8 mouse cellular contexts compared by ENCODE assay signal in the genomic region with DNA sequence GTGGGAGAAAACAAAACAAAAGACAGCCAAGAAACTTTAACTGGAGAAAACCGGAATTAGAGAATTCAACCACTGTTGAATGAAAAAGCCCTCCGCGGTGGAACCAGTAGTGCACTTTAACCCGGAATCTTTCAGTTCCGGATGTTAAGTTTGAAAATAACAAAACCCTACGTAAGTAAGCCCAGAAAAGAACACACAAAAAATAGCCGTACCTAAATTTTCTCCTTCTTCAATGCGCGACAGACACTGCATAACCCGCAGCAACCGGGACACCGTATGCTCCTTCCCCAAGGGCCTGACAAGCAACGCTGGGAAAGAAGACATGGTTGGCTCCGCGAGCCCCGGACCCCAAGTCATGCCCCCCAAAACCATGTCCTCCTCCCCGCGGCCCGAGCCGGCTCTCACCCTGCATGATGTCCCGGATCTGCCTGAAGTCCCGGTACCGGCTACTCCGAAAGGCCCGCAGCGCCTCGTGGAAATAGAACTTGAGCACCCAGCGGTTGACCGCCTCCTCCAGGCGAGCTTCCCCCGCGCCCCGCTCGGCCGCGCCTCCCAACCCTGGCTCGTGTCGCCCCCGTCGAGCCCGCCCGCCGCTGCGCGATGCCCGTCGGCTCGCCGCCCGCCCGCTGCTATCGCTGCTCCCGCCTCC. TPM values are rescaled to one million over a fixed set of nuclear protein-coding genes. Genes with fewer than 3 reads are reported as not detected.
DNase-seq lines count a peak whose midpoint lies in the region; ATAC-seq and TF ChIP-seq lines count a peak whose summit lies in the region.

No protein-coding gene starts in this region.

- peak; percentile 29; the same call in 1 of the 2 replicates for ATAC-seq in kidney, postnatal 0 days (replicated peaks; ENCODE audit: low FRiP score, low read depth)
- ATAC-seq in erythroid progenitor cell, adult 5-6 weeks (replicated peaks; ENCODE audit: low FRiP score, poor library complexity, severe bottlenecking) = peak; percentile 31
- ATAC-seq in limb, embryonic 14.5 days (ENCODE audit: low FRiP score, low read depth) = peak; percentile 71

- peaks cover 34% of the 10 kb centered on the region for H3K79me2 ChIP-seq in MEL (ENCODE audit: control insufficient read depth, insufficient read depth, low read length, poor library complexity)

- peak overlapping the region; percentile 70 for H3K4me3 ChIP-seq in kidney, postnatal 0 days (replicated peaks; ENCODE audit: low read depth, low read length)
- H3K4me3 ChIP-seq in MEL (ENCODE audit: control insufficient read depth in 1 of 2, insufficient read depth in 1 of 2, low read depth in 2 of 2, low read length in 2 of 2) = peak overlapping the region; percentile 92 to 97
- peak overlapping the region; percentile 92 for H3K4me3 ChIP-seq in limb, embryonic 14.5 days (replicated peaks; ENCODE audit: low read length)
- peak overlapping the region; percentile 90 for H3K4me3 ChIP-seq in small intestine, adult 2 months (ENCODE audit: low read depth, low read length)

- H3K36me3 ChIP-seq in kidney, postnatal 0 days (ENCODE audit: insufficient read depth, low read length) = peaks cover 13% of the 10 kb centered on the region; the same call in 1 of the 2 replicates
- H3K36me3 ChIP-seq in MEL (ENCODE audit: control insufficient read depth in 1 of 2, insufficient read depth in 2 of 2, low read length in 2 of 2) = peaks cover 4 to 10% of the 10 kb centered on the region in 2 experiments
- H3K36me3 ChIP-seq in limb, embryonic 14.5 days (ENCODE audit: control insufficient read depth, insufficient read depth, low read length) = peaks cover 32% of the 10 kb centered on the region
- peaks cover 10% of the 10 kb centered on the region for H3K36me3 ChIP-seq in small intestine, adult 2 months (ENCODE audit: control insufficient read depth, insufficient read depth, low read length)

- DNase-seq in kidney, postnatal 0 days (ENCODE audit: low spot score) = peak; percentile 54
- DNase-seq in kidney, postnatal 14 days = no peak
- peak; percentile 77 for DNase-seq in MEL (ENCODE audit: low read depth, low spot score)
- peak; percentile 58 for DNase-seq in limb, embryonic 14.5 days (ENCODE audit: low spot score)
- DNase-seq in gastrocnemius, adult 8-10 months (ENCODE audit: low spot score in 2 of 2) = no peak
- no peak for DNase-seq in urinary bladder, adult 2 months (ENCODE audit: low spot score)

- H3K27me3 ChIP-seq in kidney, postnatal 0 days (ENCODE audit: insufficient read depth, low read length) = no peaks in the 10 kb centered on the region
- no peaks in the 10 kb centered on the region for H3K27me3 ChIP-seq in MEL (ENCODE audit: control insufficient read depth in 1 of 2, insufficient read depth in 2 of 2, low read length in 2 of 2)
- no peaks in the 10 kb centered on the region for H3K27me3 ChIP-seq in limb, embryonic 14.5 days (ENCODE audit: control insufficient read depth, insufficient read depth, low read length)
- H3K27me3 ChIP-seq in small intestine, adult 2 months (ENCODE audit: control insufficient read depth, insufficient read depth, low read length) = no peaks in the 10 kb centered on the region

- peak overlapping the region; percentile 96 for H3K27ac ChIP-seq in kidney, postnatal 0 days
- peak overlapping the region; percentile 92 for H3K27ac ChIP-seq in MEL (ENCODE audit: control insufficient read depth, low read depth, low read length)
- H3K27ac ChIP-seq in limb, embryonic 14.5 days (replicated peaks; ENCODE audit: low read depth, low read length) = peak overlapping the region; percentile 90
- peak overlapping the region; percentile 70 for H3K27ac ChIP-seq in small intestine, adult 2 months (ENCODE audit: insufficient read depth, low read depth, low read length)

- H3K4me2 ChIP-seq in kidney, postnatal 0 days (ENCODE audit: low read length) = peak overlapping the region; percentile 56
- H3K4me2 ChIP-seq in limb, embryonic 14.5 days (replicated peaks; ENCODE audit: low read depth, low read length, severe bottlenecking) = peak overlapping the region; percentile 68

- TF ChIP-seq POLR2A in MEL (IDR thresholded peaks at IDR 0.05; ENCODE audit: control insufficient read depth in 1 of 2, insufficient read depth in 1 of 2, low read depth in 1 of 2, low read length in 2 of 2, poor library complexity in 1 of 2) = peak in 1 of 2 experiments; percentile 52; a peak in 1 of 4 replicates
- TF ChIP-seq POLR2A in limb, embryonic 14.5 days (IDR thresholded peaks at IDR 0.05; ENCODE audit: borderline replicate concordance, extremely low read depth, insufficient read depth, insufficient read length) = no peak
- TF ChIP-seq POLR2A in small intestine, adult 2 months (IDR thresholded peaks at IDR 0.05; ENCODE audit: low read depth, low read length) = no peak

- no peaks in the 10 kb centered on the region; the same call in 1 of the 2 replicates for H3K4me1 ChIP-seq in kidney, postnatal 0 days (replicated peaks; ENCODE audit: insufficient read depth, low read length)
- peaks cover 0 to 8% of the 10 kb centered on the region in 2 experiments; a peak in 2 of 4 replicates for H3K4me1 ChIP-seq in MEL (ENCODE audit: control insufficient read depth in 1 of 2, insufficient read depth in 2 of 2, low read length in 2 of 2)
- peaks cover 5% of the 10 kb centered on the region; the same call in 1 of the 2 replicates for H3K4me1 ChIP-seq in limb, embryonic 14.5 days (ENCODE audit: control insufficient read depth, insufficient read depth, low read length)
- no peaks in the 10 kb centered on the region for H3K4me1 ChIP-seq in small intestine, adult 2 months (ENCODE audit: control insufficient read depth, insufficient read depth, insufficient read length, low read length)

- no peak for TF ChIP-seq RAD21 in MEL (IDR thresholded peaks at IDR 0.05; ENCODE audit: low read depth, low read length)

- under 1% methylated on average over 48 of the region's 53 CpGs for WGBS in kidney, postnatal 0 days
- WGBS in limb, embryonic 14.5 days = under 1% methylated on average over 40 of the region's 53 CpGs
- under 1% methylated on average over 44 of the region's 53 CpGs for WGBS in small intestine, adult 2 months

- H3K9me3 ChIP-seq in kidney, postnatal 0 days (replicated peaks; ENCODE audit: low read length) = no peaks in the 10 kb centered on the region
- H3K9me3 ChIP-seq in MEL (replicated peaks; ENCODE audit: insufficient read depth, low read length) = no peaks in the 10 kb centered on the region
- no peaks in the 10 kb centered on the region for H3K9me3 ChIP-seq in limb, embryonic 14.5 days (ENCODE audit: control insufficient read depth, low read length)

- peak overlapping the region; percentile 89 for H3K9ac ChIP-seq in kidney, postnatal 0 days (ENCODE audit: low read depth, low read length)
- peak overlapping the region; percentile 87 for H3K9ac ChIP-seq in MEL (ENCODE audit: control insufficient read depth, low read depth, low read length, poor library complexity, severe bottlenecking)
- H3K9ac ChIP-seq in limb, embryonic 14.5 days (ENCODE audit: low read depth, low read length, severe bottlenecking) = peak overlapping the region; percentile 89

- TF ChIP-seq CTCF in kidney, postnatal 0 days (IDR thresholded peaks at IDR 0.05; ENCODE audit: low read depth) = no peak
- no peak for TF ChIP-seq CTCF in MEL (IDR thresholded peaks at IDR 0.05 in 2 of 3, conservative IDR thresholded peaks at IDR 0.05 in 1 of 3; ENCODE audit: control insufficient read depth in 1 of 3, insufficient read depth in 1 of 3, low read depth in 2 of 3, low read length in 3 of 3, poor library complexity in 1 of 3, severe bottlenecking in 1 of 3)
- no peak for TF ChIP-seq CTCF in small intestine, adult 2 months (IDR thresholded peaks at IDR 0.05; ENCODE audit: extremely low read depth, insufficient read length, insufficient replicate concordance, low read depth, low read length)

- TF ChIP-seq EP300 in MEL (IDR thresholded peaks at IDR 0.05; ENCODE audit: low read depth in 1 of 2, low read length in 2 of 2) = no peak

RNA-seq across cellular contexts. Expression of a gene that starts 0.5 kb away (rescaled TPM):
- 17.4 and 18.2 TPM in 2 replicates for polyA plus RNA-seq in kidney, postnatal 0 days (2015; fragmentation: Nextera tagmentation; extraction: Ambion mirVana)
- total RNA-seq in MEL (2012; rRNA removed) = 14.1 and 15.0 TPM in 2 replicates
- polyA plus RNA-seq in MEL (2012; ENCODE audit: insufficient read depth in 1 of 2, insufficient read length in 2 of 2, low read depth in 1 of 2, low replicate concordance in 2 of 2, missing spikeins in 1 of 2) = 10 to 100 TPM in 1 of 2 experiments, not detected in 1; 36.7 TPM
- 28.1 and 33.5 TPM in 2 replicates for total RNA-seq in erythroid progenitor cell, adult 5-6 weeks (2015; ENCODE audit: low replicate concordance)
- 22.2 and 30.9 TPM in 2 replicates for total RNA-seq in erythroid progenitor cell, adult 5-6 weeks (2017; ENCODE audit: low replicate concordance)
- polyA plus RNA-seq in limb, embryonic 14.5 days (2012; rRNA removed) = 34.9 and 39.0 TPM in 2 replicates
- polyA plus RNA-seq in limb, embryonic 14.5 days (2014; fragmentation: Nextera tagmentation; extraction: Ambion mirVana) = 15.1 and 18.5 TPM in 2 replicates
- 2.5 and 4.5 TPM in 2 replicates for polyA plus RNA-seq in small intestine, adult 2 months (2012; rRNA removed)
- 10 to 100 TPM; 13.1 to 17.6 (median 14.7) TPM for total RNA-seq in gastrocnemius, adult 8-10 months (2022)
- 18.5 and 22.1 TPM in 2 replicates for polyA plus RNA-seq in urinary bladder, adult 2 months (2012; rRNA removed)

RNA-seq across cellular contexts. Expression of a gene that starts 30.4 kb away (rescaled TPM):
- 52.9 and 55.6 TPM in 2 replicates for polyA plus RNA-seq in kidney, postnatal 0 days (2015; fragmentation: Nextera tagmentation; extraction: Ambion mirVana)
- total RNA-seq in MEL (2012; rRNA removed) = not detected in 2 replicates
- not detected for polyA plus RNA-seq in MEL (2012; ENCODE audit: insufficient read depth in 1 of 2, insufficient read length in 2 of 2, low read depth in 1 of 2, low replicate concordance in 2 of 2, missing spikeins in 1 of 2)
- not detected in 2 replicates for total RNA-seq in erythroid progenitor cell, adult 5-6 weeks (2015; ENCODE audit: low replicate concordance)
- total RNA-seq in erythroid progenitor cell, adult 5-6 weeks (2017; ENCODE audit: low replicate concordance) = not detected in 2 replicates
- polyA plus RNA-seq in limb, embryonic 14.5 days (2012; rRNA removed) = not detected in 2 replicates
- polyA plus RNA-seq in limb, embryonic 14.5 days (2014; fragmentation: Nextera tagmentation; extraction: Ambion mirVana) = not detected in 2 replicates
- 7.1 and 88.2 TPM in 2 replicates for polyA plus RNA-seq in small intestine, adult 2 months (2012; rRNA removed)
- not detected for total RNA-seq in gastrocnemius, adult 8-10 months (2022)
- not detected in 2 replicates for polyA plus RNA-seq in urinary bladder, adult 2 months (2012; rRNA removed)

RNA-seq across cellular contexts. Expression of a gene that starts 39.2 kb away (rescaled TPM):
- 79.3 and 80.7 TPM in 2 replicates for polyA plus RNA-seq in kidney, postnatal 0 days (2015; fragmentation: Nextera tagmentation; extraction: Ambion mirVana)
- total RNA-seq in MEL (2012; rRNA removed) = 261 and 278 TPM in 2 replicates
- polyA plus RNA-seq in MEL (2012; ENCODE audit: insufficient read depth in 1 of 2, insufficient read length in 2 of 2, low read depth in 1 of 2, low replicate concordance in 2 of 2, missing spikeins in 1 of 2) = 100 to 1,000 TPM; 189 to 336 TPM
- total RNA-seq in erythroid progenitor cell, adult 5-6 weeks (2015; ENCODE audit: low replicate concordance) = 12.2 and 16.2 TPM in 2 replicates
- total RNA-seq in erythroid progenitor cell, adult 5-6 weeks (2017; ENCODE audit: low replicate concordance) = 5.4 and 7.9 TPM in 2 replicates
- polyA plus RNA-seq in limb, embryonic 14.5 days (2012; rRNA removed) = 54.9 and 123 TPM in 2 replicates
- 99.0 and 103 TPM in 2 replicates for polyA plus RNA-seq in limb, embryonic 14.5 days (2014; fragmentation: Nextera tagmentation; extraction: Ambion mirVana)
- polyA plus RNA-seq in small intestine, adult 2 months (2012; rRNA removed) = 5.9 and 10.8 TPM in 2 replicates
- 10 to 100 TPM; 15.2 to 22.6 (median 19.1) TPM for total RNA-seq in gastrocnemius, adult 8-10 months (2022)
- 40.5 and 50.2 TPM in 2 replicates for polyA plus RNA-seq in urinary bladder, adult 2 months (2012; rRNA removed)

RNA-seq across cellular contexts. Expression of a gene that starts 39.4 kb away (rescaled TPM):
- polyA plus RNA-seq in kidney, postnatal 0 days (2015; fragmentation: Nextera tagmentation; extraction: Ambion mirVana) = 32.3 and 33.1 TPM in 2 replicates
- total RNA-seq in MEL (2012; rRNA removed) = 18.1 and 27.2 TPM in 2 replicates
- 10 to 100 TPM in 1 of 2 experiments, not detected in 1; 27.0 TPM for polyA plus RNA-seq in MEL (2012; ENCODE audit: insufficient read depth in 1 of 2, insufficient read length in 2 of 2, low read depth in 1 of 2, low replicate concordance in 2 of 2, missing spikeins in 1 of 2)
- total RNA-seq in erythroid progenitor cell, adult 5-6 weeks (2015; ENCODE audit: low replicate concordance) = 7.1 and 25.9 TPM in 2 replicates
- 7.3 and 12.5 TPM in 2 replicates for total RNA-seq in erythroid progenitor cell, adult 5-6 weeks (2017; ENCODE audit: low replicate concordance)
- 56.7 and 68.1 TPM in 2 replicates for polyA plus RNA-seq in limb, embryonic 14.5 days (2012; rRNA removed)
- 37.8 and 40.9 TPM in 2 replicates for polyA plus RNA-seq in limb, embryonic 14.5 days (2014; fragmentation: Nextera tagmentation; extraction: Ambion mirVana)
- polyA plus RNA-seq in small intestine, adult 2 months (2012; rRNA removed) = 11.7 and 18.7 TPM in 2 replicates
- 10 to 100 TPM; 15.8 to 21.7 (median 19.5) TPM for total RNA-seq in gastrocnemius, adult 8-10 months (2022)
- 30.6 and 37.2 TPM in 2 replicates for polyA plus RNA-seq in urinary bladder, adult 2 months (2012; rRNA removed)

RNA-seq across cellular contexts. Expression of a gene that starts 47.4 kb away (rescaled TPM):
- polyA plus RNA-seq in kidney, postnatal 0 days (2015; fragmentation: Nextera tagmentation; extraction: Ambion mirVana) = 49.3 and 51.6 TPM in 2 replicates
- 39.0 and 43.6 TPM in 2 replicates for total RNA-seq in MEL (2012; rRNA removed)
- 10 to 100 TPM in 1 of 2 experiments, not detected in 1; 36.0 TPM for polyA plus RNA-seq in MEL (2012; ENCODE audit: insufficient read depth in 1 of 2, insufficient read length in 2 of 2, low read depth in 1 of 2, low replicate concordance in 2 of 2, missing spikeins in 1 of 2)
- 13.4 and 14.1 TPM in 2 replicates for total RNA-seq in erythroid progenitor cell, adult 5-6 weeks (2015; ENCODE audit: low replicate concordance)
- 0.77 and 10.8 TPM in 2 replicates for total RNA-seq in erythroid progenitor cell, adult 5-6 weeks (2017; ENCODE audit: low replicate concordance)
- polyA plus RNA-seq in limb, embryonic 14.5 days (2012; rRNA removed) = 34.6 and 38.7 TPM in 2 replicates
- 35.7 and 39.2 TPM in 2 replicates for polyA plus RNA-seq in limb, embryonic 14.5 days (2014; fragmentation: Nextera tagmentation; extraction: Ambion mirVana)
- 34.1 and 37.0 TPM in 2 replicates for polyA plus RNA-seq in small intestine, adult 2 months (2012; rRNA removed)
- total RNA-seq in gastrocnemius, adult 8-10 months (2022) = 10 to 100 TPM; 40.9 to 60.7 (median 54.2) TPM
- polyA plus RNA-seq in urinary bladder, adult 2 months (2012; rRNA removed) = 28.6 and 29.1 TPM in 2 replicates

Comparison
In these comparisons a context has a peak if more than half of its experiments do, and no peak if none do; other contexts are left out.
1. DNase-seq: peak in kidney, postnatal 0 days (single experiment), MEL (single experiment) and limb, embryonic 14.5 days (single experiment); none in kidney, postnatal 14 days (single experiment), gastrocnemius, adult 8-10 months (0 of 2) and urinary bladder, adult 2 months (single experiment).
2. Peak in every context shown above with its lines, with median percentiles within 50 percentile points of each other: ATAC-seq, H3K27ac ChIP-seq, H3K4me3 ChIP-seq and H3K9ac ChIP-seq.